Comparison of ENCODE assay signal across 19 mouse cellular contexts in the genomic region with DNA sequence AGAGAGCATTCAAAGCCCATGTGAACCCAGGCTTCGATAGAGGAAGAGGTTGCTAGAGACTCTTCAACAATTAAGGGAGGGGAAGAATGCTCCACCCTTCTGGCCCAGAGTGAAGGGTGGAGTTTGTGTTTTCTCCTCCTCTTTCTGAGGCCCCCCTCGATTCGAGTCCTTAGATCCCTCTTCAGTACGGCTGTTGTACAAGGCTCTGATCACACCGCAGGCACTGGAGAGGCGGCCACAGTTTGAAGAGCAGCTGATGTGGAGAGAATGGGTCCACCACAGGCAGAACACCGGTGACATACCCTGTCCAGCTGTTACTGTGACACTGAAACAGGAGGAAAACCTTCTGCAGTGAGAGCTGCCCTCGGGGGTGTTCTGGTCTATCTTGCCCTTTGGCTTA.
DNase-seq lines count a peak whose midpoint lies in the region; ATAC-seq and TF ChIP-seq lines count a peak whose summit lies in the region.
"Had no signal": no experiment of that assay in that cellular context is flagged by ENCODE, and none has a peak within 500 bp of the region (broad histone marks: within the 10 kb centered on the region; RNA-seq: fewer than 3 reads in every experiment).

No protein-coding gene starts in this region.

- H3K9ac ChIP-seq in limb, embryonic 12.5 days (replicated peaks): no peak overlapping the region
- H3K9ac ChIP-seq: embryonic facial prominence, embryonic 12.5 days; forebrain, embryonic 13.5 days; forebrain, postnatal 0 days; heart, embryonic 15.5 days; hindbrain, embryonic 15.5 days had no signal

- no peak overlapping the region for H3K27ac ChIP-seq in heart, embryonic 10.5 days
- peak overlapping the region; percentile 60 for H3K27ac ChIP-seq in limb, embryonic 12.5 days
- no peak overlapping the region for H3K27ac ChIP-seq in gastrocnemius, adult 2 months
- H3K27ac ChIP-seq: embryonic facial prominence, embryonic 12.5 days; forebrain, embryonic 13.5 days; heart, embryonic 15.5 days; hindbrain, embryonic 10.5 days; hindbrain, embryonic 15.5 days had no signal

- intact Hi-C loops in gastrocnemius, adult 2 months (cut with DNase I): no loop called here

- no peaks in the 10 kb centered on the region for H3K9me3 ChIP-seq in heart, embryonic 10.5 days
- no peaks in the 10 kb centered on the region for H3K9me3 ChIP-seq in limb, embryonic 12.5 days
- H3K9me3 ChIP-seq: embryonic facial prominence, embryonic 12.5 days; forebrain, embryonic 13.5 days; G1E; heart, embryonic 15.5 days; hindbrain, embryonic 10.5 days; hindbrain, embryonic 15.5 days had no signal

- TF ChIP-seq CTCF in gastrocnemius, adult 2 months (IDR thresholded peaks at IDR 0.05): no peak

- H3K27me3 ChIP-seq in heart, embryonic 10.5 days (ENCODE audit: insufficient read depth, poor library complexity, severe bottlenecking): no peaks in the 10 kb centered on the region
- peaks cover 22% of the 10 kb centered on the region; the same call in 1 of the 2 replicates for H3K27me3 ChIP-seq in limb, embryonic 12.5 days
- H3K27me3 ChIP-seq: embryonic facial prominence, embryonic 12.5 days; forebrain, embryonic 13.5 days; heart, embryonic 15.5 days; hindbrain, embryonic 15.5 days had no signal

- H3K36me3 ChIP-seq in heart, embryonic 10.5 days: 0 out of 2 replicates have a peak, but pooled peaks cover 3% of the 10 kb centered on the region
- no peaks in the 10 kb centered on the region for H3K36me3 ChIP-seq in limb, embryonic 12.5 days
- H3K36me3 ChIP-seq: embryonic facial prominence, embryonic 12.5 days; heart, embryonic 15.5 days; hindbrain, embryonic 10.5 days had no signal

- no peak for ATAC-seq in limb, embryonic 12.5 days (ENCODE audit: insufficient number of reproducible peaks, insufficient read depth, low FRiP score, low TSS enrichment, low read depth)
- ATAC-seq: forebrain, embryonic 13.5 days; forebrain, postnatal 0 days had no signal

- H3K4me1 ChIP-seq in heart, embryonic 10.5 days: peaks cover 18% of the 10 kb centered on the region
- peaks cover 60% of the 10 kb centered on the region for H3K4me1 ChIP-seq in limb, embryonic 12.5 days (replicated peaks)
- H3K4me1 ChIP-seq: embryonic facial prominence, embryonic 12.5 days; heart, embryonic 15.5 days; hindbrain, embryonic 10.5 days had no signal

- 75% methylated on average over 8 of the region's 8 CpGs for WGBS in heart, embryonic 10.5 days
- WGBS in limb, embryonic 12.5 days: 82% methylated on average over 8 of the region's 8 CpGs

- peak; percentile 58 for DNase-seq in heart, embryonic 10.5 days (ENCODE audit: low spot score)
- no peak for DNase-seq in heart, postnatal 4 days
- DNase-seq in thymus, postnatal 14 days: peak; percentile 64
- no peak for DNase-seq in gastrocnemius, adult 2 months
- DNase-seq in c-Kit-positive CD71-positive TER-119-positive erythroid progenitor cells, embryonic 14.5 days (ENCODE audit: low spot score): no peak
- DNase-seq: adrenal gland, adult 8-10 months; adrenal gland, postnatal 36 days; cerebellum, adult 11-12 months; cerebellum, adult 9-10 months; cerebellum, postnatal 25 days; forebrain, postnatal 0 days; heart, postnatal 14 days had no signal

- H3K4me3 ChIP-seq in heart, embryonic 10.5 days: no peak overlapping the region
- no peak overlapping the region for H3K4me3 ChIP-seq in limb, embryonic 12.5 days (replicated peaks)
- no peak overlapping the region for H3K4me3 ChIP-seq in gastrocnemius, adult 2 months
- H3K4me3 ChIP-seq: embryonic facial prominence, embryonic 12.5 days; forebrain, embryonic 13.5 days; heart, embryonic 15.5 days; hindbrain, embryonic 10.5 days; hindbrain, embryonic 15.5 days had no signal

- no peak overlapping the region for H3K4me2 ChIP-seq in limb, embryonic 12.5 days
- H3K4me2 ChIP-seq: embryonic facial prominence, embryonic 12.5 days; forebrain, embryonic 13.5 days; heart, embryonic 15.5 days; hindbrain, embryonic 15.5 days had no signal

Comparison
In these comparisons a context has a peak if more than half of its experiments do, and no peak if none do; other contexts are left out.
1. DNase-seq: peak in heart, embryonic 10.5 days (single experiment) and thymus, postnatal 14 days (single experiment); none in heart, postnatal 4 days (single experiment), gastrocnemius, adult 2 months (single experiment) and c-Kit-positive CD71-positive TER-119-positive erythroid progenitor cells, embryonic 14.5 days (single experiment).